Mouse (Mus musculus) brain, adult 2 months (tissue): ENCODE data around the gene Dnajb11.

Experiments used
- DNase-seq: peaks from one replicate; pipeline ENCODE4 v3.0.0; 2011; ENCODE audit warnings: low read depth, low spot score

The Dnajb11 gene

DNA sequence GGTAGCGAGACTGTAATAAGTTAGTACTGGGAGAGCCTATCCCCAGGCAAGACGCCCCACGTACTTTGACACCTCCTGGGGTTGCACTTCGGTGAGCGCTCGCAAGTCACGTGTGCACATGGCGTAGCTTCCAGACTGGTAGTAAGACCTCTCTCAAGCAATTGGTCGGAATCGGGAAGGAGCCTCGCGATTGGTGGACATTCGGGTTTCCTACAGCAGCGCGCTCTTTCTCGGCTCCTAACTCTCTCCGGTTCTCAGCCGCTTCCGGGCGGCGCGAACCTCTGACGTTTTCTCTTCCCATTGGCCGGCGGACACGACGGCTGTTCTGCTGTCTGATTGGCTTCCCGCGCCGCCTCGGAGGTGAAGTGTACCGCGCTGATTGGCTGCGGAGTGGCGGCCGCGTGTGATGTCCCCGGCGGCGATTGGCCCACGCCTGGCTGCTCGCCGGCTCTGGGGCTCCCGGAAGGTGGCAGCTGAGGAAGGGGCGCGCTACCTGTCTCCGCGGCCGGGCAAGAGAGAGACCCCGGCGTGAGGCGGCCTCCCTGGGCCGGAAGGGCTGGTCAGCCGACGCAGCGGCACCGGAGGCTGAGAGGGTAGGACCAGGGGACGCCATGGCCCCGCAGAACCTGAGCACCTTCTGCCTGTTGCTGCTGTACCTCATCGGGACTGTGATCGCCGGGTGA lies at the start of gene Dnajb11, which contains the start of gene Tbccd1:
Gene Dnajb11 (plus strand): TSS at position 415 of the 683 bp plus-strand sequence.
Gene Tbccd1 (minus strand): TSS at position 239 of the 683 bp plus-strand sequence.
- peak; percentile 100 for DNase-seq

DNA sequence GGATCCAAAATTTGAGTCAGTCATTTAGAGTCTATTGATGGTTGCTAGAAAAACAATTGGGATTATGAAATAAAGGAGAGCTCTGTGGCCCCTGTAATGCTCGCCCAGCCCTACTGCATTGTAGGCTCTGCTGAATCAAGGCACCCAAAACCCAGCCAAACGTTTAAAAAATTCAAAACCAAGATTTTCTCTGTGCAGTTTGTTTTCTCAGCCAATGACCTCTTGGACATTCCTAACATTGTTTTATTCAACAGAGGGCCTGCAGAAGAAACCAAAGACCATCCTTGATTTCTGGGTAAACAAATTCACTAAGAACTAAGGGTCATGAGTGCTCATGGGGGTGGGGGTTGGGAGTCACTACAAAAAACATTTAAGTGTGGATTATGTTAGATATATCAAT lies 46.2 kb upstream of the Dnajb11 start, which contains the start of gene Crygs:
Gene Crygs (minus strand): TSS at position 101 of the 400 bp plus-strand sequence.
- no peak for DNase-seq

DNA sequence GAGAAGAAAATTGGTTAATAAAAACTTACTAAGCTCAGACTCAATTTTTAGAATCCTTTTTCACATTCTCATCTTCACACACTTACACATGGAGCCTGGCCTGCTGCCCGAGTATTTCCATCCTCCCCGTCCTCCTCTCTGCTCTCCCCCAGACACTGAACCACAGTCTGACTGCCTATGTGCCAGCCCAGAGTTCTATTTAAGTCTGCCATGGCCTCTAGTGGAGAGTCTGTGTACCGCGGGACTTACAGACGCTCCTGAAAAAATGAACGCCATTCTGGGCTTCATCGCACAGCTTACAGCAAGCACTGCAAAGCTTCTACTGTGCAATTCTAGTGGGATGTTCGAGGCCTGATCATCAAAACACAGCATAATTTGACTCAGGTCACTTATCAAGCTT lies 36.9 kb upstream of the Dnajb11 start:
- DNase-seq = peak; percentile 91

DNA sequence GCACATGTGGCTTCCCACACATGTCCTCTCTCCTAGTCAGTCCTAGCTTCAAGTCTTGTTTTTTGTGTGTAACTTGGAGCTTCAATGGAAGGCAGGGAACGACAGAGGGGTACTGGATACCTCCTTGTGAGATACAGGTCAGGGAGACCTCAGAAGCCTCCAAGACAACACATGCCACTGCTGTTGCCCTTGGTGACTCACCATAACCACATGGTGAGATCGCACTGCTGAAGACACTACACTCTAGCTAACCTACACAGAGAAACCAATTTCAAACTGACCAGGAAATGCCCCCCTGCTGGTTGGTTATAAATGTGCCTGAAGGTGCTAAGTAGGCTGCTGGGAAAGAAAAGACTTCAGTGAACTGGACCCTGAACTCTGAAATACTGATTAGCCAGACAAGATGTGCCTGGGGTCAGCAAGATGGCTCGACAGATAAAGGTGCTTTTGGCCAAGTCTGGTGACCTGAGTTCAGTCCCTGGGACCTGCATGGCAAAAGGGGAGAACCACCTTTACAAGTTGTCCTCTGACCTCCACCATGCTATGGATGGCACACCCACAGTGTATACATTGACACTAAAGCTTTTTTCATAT lies 24.6 kb upstream of the Dnajb11 start:
- DNase-seq = no peak

DNA sequence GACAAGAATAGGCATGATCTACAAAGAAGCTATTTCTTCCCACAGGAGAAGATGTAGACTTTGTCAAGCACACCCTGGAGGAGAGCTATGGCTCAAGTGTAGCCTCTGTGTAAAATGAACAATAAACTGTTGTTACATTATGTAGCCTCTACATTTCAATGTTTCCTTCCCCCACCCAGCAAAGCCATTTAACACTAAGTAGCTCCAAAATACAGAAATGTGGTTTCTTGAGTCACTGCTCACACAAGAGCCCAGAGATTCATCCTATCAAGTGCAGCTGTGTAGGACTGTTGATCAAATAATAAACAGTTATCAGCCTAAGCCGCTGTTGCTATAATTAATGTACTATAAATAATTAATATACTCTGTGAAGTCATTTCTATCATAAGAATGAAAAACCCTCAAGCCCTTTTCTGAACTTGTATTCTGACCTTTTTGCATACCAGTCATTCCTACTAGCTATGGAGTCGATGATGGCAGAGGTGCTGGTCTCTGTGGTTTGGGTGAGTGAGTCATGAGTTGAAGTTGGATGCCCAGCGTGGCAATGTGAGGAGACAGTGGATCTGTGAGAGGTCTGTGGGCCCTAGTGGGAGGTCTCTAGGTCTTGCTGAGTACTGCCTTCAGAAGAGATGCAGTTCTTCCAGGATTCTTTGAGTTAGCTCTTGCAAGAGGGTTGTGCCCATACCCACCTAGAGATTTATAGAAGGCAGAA lies 18.3 kb upstream of the Dnajb11 start:
- peak; percentile 12 for DNase-seq

DNA sequence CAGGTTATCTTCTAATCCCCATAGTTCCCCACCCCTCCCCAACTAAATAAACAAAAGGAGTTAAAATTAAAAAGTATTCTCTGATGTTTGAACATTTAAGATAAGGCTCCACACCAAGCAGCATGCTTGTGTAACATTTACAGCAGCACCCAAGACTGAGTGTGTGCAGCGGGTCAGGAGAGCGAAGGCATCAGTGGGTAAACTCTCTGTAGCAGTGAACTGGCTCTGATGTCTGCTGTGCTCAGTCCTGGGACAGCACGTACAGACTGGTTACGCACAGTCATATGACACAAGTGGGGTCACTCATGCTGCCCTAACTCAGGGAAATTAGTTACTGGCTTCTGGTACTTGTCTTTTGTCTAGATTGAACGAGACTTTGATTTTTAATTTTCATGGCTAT lies 14.8 kb upstream of the Dnajb11 start:
- DNase-seq = no peak

DNA sequence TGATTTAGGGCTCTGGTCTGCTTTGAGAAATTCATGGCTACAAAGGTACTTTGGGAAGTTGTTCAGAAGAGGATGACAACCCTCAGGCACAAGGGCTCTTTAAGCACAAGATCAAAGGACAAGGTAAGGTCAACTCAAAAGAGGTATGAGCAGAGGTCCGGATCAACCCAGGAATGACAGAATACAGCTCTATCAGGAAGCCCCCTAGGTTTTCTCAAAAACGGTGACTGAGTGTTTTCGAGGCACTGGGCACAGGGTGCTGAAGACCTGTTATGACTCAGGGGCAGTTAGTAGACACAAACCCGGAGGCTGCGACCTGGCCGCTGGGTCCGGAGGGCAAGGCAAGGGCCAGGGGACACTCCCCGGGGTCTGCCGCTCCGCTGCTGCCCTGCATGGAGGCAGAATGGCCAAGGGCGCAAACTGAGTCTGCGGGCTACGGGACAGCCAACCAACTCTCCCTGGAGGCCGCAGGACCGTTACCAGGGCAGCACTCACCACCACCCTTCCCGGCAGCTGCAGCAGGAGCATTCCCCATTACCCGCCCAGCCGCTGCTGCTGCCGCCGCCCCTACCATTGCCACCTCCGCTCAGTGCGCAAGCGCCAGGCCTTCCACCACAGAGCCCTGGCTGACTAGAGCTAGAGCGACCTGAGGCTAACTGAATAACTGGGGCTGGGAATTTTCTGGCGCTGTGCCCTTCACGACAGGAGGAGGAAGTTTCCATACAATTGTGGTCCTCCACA lies 13.4 kb upstream of the Dnajb11 start:
- DNase-seq = peak; percentile 92

DNA sequence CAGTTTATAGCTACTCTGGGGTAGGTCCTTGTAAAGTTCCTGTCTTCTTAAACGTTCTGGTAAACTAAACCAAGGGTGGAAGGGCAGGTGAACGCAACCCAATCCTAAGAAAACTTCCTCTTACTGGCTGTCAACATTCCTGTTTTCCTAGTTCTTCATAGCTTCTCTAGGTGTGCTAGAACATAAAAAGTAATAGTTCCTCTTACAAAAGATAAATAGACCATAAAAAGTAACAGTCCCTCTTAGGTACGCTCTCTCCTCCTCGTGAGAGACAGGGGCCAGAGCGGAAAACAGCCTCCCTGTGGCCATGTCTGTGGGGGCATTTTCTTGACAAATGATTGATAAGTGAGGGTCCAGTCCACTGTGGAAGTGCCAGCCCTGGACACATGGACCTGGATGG lies 12.8 kb upstream of the Dnajb11 start:
- DNase-seq = no peak

DNA sequence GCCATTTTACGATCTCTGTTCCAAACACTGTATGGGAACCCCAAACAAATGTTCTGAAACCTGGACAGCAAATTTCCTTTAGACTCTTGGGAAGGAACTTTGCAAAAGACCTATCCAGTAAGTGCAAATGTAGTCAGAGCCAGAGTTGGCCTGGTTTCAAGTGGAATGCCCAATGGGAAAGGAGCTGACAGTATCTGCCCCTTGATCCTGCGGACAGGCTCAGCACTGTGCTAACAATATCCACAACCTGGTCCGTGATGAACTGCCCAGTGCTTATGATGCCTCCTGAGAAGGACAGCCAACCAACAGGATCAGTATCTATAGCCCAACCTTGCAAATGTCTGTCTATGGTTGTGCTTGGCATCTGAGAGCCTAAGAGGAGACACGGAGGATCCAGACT lies 12.2 kb upstream of the Dnajb11 start:
- DNase-seq = no peak

DNA sequence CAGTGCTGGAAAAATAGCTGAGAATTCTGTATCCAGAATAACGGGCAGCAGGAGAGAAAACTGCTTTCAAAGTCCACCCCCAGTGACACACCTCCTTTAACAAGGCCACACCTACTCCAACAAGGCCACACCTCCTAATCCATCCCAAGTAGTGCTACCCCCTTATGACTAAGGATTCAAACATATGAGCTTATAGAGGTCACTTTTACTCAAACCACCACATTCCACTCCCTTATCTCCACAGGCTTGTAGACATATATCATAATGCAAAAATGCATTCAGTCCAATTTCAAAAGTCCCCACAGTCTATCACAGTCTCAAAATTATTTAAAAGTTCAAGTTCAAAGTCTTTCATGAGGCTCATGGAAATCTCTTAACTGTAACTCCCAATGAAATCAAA lies 10.0 kb upstream of the Dnajb11 start:
- DNase-seq = no peak

DNA sequence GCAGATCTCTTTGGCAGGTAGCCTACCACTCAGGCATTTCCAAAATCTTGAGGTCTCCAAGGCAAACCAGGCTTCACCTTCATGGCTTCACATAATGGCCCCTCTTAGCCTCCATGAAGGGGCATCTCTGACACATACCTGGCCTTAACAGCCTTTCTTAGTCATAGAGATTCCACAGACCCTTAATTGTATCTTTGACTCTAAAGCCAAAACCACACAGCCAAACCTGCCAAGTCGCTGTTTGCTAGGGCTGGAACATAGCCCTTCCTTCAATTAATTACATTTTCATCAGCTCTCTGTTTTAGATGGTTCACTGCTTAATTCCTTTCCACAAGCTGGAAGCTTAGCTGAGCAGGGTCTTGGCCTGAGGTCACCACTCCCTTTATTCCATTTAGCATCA lies 9.3 kb upstream of the Dnajb11 start:
- no peak for DNase-seq

DNA sequence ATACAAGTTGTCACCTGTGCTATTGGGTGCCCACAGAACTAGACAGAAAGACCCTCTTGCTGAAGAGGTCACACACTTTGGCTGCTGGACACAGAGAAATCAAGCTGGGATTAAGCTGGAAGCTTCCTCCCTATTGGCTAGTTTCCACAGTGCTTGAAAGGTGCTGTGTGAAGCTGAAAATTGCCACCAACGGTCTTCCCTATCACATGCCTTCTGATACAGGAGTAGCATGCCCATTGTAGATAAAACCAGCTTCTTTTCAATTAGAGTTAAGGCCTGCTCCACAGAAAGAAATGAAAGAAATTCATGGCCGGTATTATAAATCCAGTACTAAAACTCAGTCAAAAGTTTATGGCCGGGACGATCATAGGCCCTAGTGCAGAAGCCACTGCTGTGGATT lies 4.9 kb upstream of the Dnajb11 start:
- DNase-seq = no peak

DNA sequence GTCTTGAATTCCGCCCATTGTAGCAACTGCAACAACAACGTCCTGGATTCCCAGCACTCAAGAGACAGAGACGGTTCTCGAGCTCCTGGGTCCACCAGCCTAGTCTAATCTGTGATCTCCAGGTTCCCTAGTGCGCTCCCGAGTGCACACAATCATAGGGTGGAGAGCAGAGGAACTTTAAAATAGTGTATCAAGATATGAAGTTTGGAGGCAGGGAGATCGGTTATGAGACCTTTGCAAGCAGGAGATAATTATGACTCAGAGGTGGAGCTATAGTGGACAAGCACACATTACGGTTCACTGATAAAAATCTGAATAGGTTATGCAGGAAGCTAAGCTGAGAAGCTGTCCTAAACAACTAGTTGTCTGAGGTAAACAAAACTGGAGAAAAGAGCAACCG lies 872 bp upstream of the Dnajb11 start:
- no peak for DNase-seq

DNA sequence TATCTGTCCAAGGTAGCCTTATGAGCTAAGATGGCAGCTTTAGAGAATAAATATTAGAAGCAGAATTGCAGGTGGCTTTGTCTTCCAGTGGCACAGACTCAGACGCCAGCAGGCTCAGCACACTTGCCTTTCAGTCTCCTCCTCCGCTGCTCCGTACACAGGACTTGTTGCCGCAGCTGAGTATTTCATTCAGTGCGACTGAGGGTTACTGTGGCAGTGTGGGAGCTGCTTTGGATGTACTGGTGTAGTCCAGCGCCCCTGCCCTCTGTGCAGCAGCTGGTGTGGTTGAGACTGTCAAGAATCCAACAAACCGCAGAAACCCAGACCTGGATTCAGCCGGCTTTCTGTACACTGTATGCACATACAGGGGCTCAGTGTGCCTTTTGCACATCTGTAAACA lies 14.8 kb downstream of the Dnajb11 start:
- peak; percentile 16 for DNase-seq

DNA sequence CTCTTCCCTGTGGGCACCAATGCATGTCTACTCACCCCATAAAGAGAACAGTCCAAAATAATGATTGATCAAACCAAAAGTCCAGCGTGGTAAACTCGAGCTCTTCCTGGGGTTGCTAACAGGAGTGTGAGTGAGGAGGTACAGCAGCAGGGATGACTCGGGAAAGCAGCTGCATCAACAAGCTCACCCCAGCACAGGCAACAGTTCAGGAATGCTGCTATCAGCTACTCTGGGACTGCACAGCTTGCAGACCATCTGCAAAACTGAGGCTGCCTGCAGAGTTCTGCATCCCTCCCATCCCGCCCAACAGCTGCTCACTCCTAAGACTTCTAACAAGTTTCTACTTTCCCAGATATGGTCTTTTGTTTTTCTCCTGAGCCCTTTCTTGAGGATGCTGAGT lies 15.7 kb downstream of the Dnajb11 start:
- peak; percentile 57 for DNase-seq

DNA sequence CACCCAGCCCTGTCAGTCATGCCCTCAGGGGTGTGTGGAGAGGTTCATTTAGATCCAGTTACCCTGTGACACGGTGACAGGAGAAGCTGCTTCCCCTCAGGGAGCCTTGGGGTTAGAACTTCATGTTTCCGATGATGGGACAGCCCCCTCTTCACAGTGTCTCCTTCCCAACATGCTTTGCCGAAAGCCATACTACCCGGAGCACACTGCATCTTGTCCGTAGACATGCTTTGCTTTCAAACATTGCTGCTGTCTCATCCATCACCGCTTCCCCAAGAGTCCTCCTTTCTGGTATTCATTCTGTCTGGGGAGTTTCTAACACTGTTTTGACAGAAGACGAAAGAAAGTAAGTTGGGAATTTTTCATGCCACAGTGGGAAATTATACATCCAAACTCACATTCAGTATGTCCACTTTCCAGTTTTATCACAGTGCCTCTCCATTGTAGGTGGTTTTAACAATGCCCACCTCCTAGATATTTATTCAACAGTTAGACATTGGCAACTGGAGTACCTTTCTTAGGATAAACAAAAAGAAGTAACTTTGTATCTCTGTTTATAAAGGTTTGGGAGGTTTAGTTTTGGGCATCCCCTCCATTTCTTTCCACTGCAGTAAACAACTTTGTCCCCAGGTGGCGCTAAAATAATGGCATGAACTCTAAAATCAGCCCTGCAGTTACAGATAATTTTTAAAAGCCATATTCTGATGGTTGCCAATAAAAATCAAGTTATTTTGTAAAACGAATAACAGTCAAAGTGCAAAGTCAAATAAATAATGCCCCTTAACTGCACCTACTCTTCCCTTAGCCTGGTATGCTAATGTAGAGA lies 18.8 kb downstream of the Dnajb11 start:
- peak; percentile 42 for DNase-seq

DNA sequence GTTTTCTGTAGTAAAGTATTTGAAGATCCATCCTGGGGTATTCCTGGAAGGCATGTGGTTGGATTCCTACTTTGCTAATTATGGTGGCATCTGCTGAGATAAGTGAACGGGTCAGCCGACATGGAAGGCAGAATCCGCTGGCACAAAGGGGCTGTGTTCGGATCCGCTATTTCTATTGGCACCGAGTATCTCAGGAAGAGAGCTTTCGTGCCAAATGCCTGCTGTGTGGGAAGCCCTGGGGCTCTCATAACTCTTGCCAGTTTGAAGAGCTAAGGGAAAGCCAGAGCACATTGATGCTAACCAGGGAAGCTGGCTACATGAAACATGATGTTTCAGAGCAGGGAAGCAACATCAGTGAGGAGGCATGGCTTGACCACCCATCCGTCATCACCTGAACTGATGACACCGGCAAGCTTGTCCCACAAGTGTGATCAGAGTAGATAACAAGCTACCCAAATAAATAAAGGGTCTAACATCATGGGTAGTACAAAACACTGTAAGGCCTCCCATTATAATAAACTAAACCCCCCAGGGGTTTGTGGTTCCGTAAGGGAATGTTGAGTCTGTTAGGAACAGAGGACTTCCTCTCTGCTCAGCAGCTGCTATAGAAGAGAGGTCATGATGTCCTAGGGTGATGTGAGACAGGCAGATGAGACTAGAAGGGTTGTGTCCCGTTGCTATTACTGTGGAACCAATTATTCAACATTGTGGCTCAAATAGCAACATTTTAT lies 20.2 kb downstream of the Dnajb11 start:
- peak; percentile 53 for DNase-seq

DNA sequence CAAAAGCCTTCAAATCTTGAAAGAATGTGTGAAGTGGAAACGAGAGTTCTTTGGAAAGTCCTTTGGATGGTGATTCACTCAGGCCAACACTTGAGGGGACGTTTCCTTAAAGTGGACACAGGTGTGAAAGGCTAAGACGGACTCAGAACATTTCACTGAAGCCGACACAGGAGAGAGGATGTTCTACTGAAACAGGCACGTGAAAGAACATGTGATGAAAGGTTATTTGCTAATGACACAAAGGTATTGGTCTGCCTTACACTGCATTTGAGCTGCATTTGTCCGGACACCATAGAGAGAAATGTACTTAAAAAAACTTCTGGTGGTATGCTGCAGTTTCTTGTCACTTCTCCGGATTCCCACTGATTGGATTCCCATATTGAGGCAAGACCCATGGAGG lies 21.1 kb downstream of the Dnajb11 start:
- DNase-seq = no peak

DNA sequence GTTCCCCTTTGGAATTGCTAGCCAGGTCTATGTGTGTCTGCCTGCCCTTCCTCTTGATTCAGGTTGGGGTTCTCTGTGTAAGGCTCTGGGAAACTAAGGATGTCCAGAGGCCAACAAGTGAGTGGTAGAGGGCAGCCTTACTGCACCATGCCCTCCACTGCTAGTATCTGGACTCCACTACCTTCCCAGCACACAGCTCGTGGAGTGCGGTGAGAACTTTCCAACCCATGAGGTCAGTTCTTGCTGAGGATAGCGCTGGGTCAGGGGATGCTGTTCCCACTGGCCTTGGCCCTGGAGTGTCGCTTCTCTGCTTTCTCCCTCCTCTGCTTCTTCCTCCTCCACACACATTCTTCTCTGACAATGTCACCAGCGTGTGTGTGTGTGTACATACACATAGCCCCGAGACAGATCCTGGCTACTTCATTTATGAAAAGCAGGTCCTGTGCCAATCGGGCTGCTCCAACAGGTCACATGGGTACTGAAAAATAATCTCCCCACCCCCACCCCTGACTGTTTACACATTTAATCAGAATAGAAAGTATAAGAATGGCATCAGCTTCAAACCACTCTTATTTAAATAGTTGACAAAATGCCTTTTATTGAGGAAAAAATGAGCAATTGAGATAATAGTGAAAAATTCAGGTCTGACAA lies 22.4 kb downstream of the Dnajb11 start:
- no peak for DNase-seq

DNA sequence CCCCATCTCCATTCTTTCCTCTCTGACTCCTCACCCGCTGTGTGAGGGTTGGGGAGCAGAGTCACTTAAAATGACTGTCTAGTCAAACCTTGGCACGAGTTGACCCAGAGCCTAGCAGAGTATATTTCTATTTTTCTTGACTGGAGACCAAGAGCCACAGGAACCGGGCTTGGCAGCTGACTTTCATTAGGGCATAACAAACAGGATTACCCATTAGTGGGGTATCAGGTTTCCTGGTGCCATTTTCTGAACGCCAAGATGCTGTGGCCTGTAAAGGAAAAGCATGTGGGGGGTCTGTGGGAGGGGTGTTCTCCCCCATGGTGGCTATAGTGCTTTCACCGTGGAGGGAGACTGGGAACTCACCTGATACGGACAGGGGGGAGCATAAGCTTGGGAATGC lies 23.3 kb downstream of the Dnajb11 start:
- DNase-seq = no peak
